Mouse (Mus musculus) left cerebral cortex, adult 2 months (tissue): ENCODE data around the gene Cfd. TPM values are rescaled to one million over a fixed set of nuclear protein-coding genes. Genes with fewer than 3 reads are reported as not detected.

Experiments
- DNase-seq, 2 experiments: peaks; one replicate each; pipeline ENCODE4 v3.0.0; 2021 to 2022; ENCODE audit warnings: low spot score in 2 of 2, mixed read lengths in 1 of 2; ENCODE audit errors: extremely low spot score in 1 of 2
- H3K27ac ChIP-seq: fragments of 200-600 bp; 2 replicates; pipeline ENCODE4 v1.8.1; 2022
- H3K4me3 ChIP-seq: fragments of 200-600 bp; 2 replicates; pipeline ENCODE4 v1.8.1; 2022
- CTCF ChIP-seq: fragments of 200-600 bp; IDR thresholded peaks from 2 replicates; pipeline ENCODE4 v1.8.1; 2022; ENCODE audit warnings: antibody characterized with exemption, mild to moderate bottlenecking, moderate library complexity
- intact Hi-C: fragments of 180-260 bp; cut with DNase I; formaldehyde crosslinking; loops from one replicate; pipeline ENCODE4 v1.15.1; 2025
- total RNA-seq, 2 experiments: library from RNA; stranded (reverse); gene quantifications; 2 replicates each; pipeline ENCODE4 v1.2.3; 2021

Gene Cfd
- total RNA-seq, 2 experiments from 2014 or later = not detected

DNA sequence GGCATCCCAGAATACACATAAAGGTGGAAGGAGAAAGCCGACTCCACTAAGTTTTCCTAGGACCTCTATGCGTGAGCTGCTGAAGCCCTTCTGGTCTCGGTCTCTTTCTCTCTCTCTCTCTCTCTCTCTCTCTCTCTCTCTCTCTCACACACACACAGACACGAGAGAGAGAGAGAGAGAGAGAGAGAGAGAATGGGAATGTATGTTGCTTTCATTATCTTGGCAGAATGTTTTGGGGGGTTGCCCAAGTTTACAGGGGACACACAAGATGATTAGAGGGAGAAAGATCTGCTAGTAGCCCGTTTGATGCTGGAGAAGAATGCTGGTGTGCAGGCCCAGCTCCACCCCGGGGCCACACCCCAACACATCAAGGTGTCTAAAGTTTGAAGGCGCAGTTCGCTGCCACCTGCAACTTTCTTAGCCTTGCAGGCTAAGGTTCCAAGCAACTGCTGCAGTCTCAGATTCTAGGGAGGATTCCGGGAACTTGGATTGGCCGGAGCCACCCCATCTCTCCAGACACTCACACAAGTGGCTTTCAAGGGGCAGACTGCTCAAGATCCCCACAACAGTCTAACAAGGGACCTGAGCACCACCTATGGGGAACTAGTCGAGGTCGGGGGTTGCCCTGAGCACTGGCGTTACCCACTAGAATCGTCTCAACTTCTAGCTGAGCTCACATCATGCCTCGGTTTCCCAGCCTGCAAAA lies 35.3 kb downstream of the Cfd start:
- no peak for DNase-seq
- Histone ChIP-seq H3K4me3 (peak overlapping the region; percentile 79), H3K27ac (peak overlapping the region; percentile 95)
- no peak for TF ChIP-seq CTCF
- intact Hi-C loops = loop anchor here (1.0 to 2.0 kb wide), 3 partner anchors 32 to 91 kb away; no protein-coding TSS in a partner anchor

DNA sequence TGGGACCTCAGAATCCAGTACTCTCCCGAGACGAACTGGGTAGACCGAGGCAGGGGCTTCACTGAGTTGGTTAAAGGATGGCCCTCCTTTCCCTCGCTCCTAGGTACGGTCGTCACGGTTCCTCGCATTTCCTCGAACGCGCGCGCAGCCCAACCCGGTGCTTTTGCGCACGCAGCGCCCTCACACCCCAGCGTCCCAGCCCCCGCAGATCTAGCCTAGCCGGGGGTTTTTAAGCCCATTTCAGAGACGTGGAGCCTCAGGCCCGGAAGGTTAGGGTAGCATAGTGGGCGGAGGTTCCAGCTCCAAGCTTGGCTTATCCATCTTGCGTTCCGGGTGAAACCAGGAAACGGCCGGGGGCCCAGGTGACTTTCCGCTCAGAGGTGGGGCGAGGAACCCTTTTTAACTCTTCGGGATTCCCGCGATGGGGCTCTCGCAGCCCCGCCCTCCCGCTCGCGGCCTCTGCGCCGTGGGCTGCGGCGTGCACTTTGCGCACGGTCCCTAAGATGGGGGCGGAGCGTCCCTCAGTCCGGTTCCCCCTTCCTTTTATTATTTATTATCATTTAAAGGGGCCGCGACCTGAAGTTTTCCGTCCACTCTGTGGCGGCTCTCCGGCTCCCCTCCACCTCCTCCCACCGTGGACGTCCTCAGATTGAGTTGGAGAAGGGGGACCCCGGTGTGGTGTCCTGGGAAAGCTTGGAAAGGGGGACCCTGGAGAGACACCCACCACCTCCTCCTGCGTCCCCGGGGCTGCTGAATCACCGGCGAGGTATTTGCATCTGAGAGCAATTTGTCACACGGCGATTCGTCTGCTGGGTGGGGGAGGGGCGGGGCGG lies 36.1 kb downstream of the Cfd start, which contains the start of gene Arid3a:
Gene Arid3a, plus strand, starts transcription at position 553 of the 833 bp plus-strand sequence.
- no peak for TF ChIP-seq CTCF
- intact Hi-C loops = no loop called here
- Histone ChIP-seq H3K27ac (peak within 1 kb of the TSS; percentile 95), H3K4me3 (peak within 1 kb of the TSS; percentile 79)
- DNase-seq = peak; percentile 86 to 88

DNA sequence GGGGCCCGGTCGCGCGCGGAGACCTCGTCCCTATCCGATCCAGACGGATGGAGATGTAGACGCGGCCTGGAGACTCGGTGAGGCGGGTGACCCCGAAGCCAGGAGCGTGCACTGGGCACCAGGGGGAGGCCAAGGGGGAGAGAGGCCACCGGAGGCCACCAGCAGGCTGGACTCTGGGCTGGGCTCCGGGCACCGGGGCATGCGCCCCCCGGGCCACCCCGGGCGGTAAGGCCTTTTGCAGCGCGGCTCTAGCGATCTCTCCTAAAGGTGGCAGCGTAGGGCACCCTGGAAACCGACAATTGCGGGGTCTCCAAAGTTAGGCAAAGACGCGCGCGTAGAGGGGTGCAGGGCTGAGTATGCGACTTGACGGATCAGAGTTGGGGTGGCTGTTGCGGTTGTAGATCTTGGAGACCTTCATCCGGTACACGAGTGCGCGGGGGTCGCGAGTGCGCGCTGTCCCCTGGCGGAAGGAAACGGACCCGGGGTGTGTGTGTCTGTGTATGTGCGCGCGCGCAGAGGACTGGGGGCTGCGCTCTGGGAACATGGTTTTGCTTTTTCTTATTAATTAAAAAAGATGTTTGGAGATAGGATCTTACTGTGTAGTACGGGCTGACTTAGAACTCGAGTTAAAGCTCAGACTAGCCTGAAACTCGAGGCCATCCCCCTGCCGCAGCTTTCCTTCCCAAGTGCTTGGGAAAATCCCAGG lies 36.8 kb downstream of the Cfd start:
- H3K27ac ChIP-seq = peak overlapping the region; percentile 95
- intact Hi-C loops = no loop called here
- peak; percentile 49 to 52 for DNase-seq
- TF ChIP-seq CTCF = peak; percentile 31
- H3K4me3 ChIP-seq = peak overlapping the region; percentile 79

DNA sequence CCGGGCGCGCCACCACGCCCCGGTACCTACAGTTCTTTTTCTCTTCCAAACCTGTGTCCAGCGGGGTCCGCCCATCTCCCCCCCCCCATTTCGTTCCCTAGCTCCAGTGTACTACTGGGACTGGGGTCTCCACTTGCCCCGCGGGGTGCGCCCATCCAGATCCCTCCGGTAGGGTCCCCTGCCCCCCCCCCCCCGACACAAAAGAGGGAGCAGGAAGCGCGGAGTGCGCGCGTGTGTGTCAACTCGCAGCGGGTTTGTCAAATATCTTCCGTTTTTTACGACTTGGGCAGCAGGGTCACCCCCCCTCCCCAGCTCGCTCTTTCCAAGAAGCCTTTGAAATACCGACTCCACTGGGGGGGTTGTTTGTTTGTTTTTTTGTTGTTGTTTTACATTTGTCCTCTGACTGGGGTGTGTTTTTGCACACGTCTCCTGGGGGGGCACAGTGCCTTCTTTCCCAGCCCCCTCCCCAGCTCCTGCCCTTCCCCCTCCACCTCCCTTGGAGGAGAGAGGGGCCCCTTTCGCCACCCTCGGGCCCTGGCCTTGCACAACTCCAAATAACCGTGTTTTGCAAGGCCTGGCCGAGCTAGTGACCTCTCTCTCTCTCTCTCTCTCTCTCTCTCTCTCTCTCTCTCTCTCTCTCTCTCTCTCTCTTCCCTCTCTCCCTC lies 37.5 kb downstream of the Cfd start:
- no peak for DNase-seq
- no peak for TF ChIP-seq CTCF
- Histone ChIP-seq H3K4me3 (peak overlapping the region; percentile 79), H3K27ac (peak overlapping the region; percentile 95)
- intact Hi-C loops = no loop called here

DNA sequence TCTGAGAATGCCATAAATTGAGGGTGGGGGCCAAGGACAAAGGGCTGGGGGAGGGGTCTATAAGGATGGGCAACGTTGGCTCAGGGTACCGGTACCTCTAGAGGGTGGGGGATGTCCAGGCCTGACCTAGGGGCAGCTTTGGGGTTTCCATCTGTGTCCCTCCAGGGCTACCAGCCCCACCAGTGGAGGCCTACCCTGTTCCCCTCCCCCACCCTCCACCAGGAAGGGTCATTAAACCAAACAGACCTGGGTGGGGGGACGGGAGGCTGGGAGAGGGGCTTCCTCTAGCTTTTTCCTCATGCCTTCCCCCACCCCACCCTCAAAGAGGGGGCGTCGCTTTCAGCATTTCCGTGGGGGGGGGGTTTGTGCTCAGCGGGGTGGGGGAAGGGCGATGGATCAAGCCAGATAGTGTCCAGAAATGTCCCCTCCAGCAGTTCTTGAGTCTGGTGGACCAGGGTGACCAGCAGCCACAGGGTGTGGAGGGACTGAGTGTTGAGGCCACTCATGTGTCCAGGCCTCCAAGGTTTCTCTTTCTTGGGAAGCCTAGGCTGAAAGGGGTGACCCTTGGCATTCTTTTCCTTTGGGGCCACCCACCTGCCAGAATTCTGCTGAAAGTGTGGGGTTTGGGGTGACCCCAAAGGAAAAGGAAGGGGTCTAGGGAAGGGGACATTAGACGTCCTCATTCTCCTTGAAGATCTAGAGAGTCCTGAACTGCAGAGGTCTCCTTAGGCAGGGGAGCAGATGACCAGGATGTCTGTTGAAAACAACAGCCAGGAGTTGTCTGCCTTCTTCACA lies 38.5 kb downstream of the Cfd start:
- TF ChIP-seq CTCF = no peak
- no peak overlapping the region for H3K27ac ChIP-seq
- intact Hi-C loops = no loop called here
- no peak for DNase-seq
- H3K4me3 ChIP-seq = no peak overlapping the region

DNA sequence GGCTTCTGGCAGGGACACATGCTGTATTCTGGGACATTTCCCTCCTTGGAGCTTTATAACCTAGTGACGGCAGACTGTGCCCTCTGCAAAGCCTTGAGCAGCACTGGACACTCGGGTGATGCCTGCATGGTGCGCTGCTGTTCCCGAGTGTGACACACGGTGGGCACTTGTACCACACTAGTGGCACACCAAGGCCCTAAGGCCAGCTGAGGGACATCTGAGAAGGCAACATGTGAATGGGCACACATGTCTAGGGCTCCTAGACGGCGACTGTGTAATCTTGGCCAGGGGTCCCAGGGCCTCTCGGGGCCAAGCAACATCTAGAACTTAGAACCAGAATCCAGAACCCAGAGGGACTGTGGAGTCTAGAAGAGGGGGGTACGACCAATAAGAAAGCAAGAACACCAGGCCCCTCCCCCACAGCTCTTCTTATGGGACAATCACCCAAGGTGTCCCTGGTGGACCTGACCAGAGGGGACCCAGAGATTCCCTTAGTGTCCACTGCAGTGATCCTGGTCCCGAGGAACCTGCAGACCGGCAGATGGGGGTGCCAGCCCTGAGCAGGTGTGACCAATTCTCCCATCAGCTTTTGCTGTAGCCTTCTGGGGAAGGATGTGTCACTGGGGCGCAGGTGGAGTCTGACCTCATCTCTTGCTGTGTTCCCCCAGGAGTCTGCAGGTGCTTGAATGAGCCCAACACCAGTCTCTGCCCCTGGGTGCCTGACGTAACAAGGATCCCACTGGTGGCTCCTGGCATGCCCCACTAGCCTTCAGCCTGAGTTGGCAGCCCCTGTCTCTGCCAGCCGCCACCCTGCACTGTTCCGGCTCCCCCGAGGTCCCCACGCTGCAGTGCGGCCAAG lies 39.5 kb downstream of the Cfd start:
- Histone ChIP-seq H3K4me3 (no peak overlapping the region), H3K27ac (no peak overlapping the region)
- no peak for DNase-seq
- intact Hi-C loops = no loop called here
- TF ChIP-seq CTCF = no peak

DNA sequence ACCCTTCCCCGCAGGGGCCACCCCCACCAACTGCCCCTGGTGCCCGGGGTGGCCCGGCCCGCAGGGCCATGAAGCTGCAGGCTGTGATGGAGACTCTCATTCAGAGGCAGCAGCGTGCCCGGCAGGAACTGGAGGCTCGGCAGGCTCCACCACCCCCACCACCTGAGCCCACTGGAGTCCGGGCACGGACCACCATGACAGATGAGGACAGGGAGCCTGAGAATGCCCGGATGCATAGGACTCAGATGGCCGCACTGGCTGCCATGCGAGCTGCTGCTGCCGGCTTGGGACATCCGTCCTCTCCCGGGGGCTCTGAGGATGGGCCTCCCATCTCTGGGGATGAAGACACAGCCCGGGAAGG lies 40.2 kb downstream of the Cfd start:
- no peak overlapping the region for H3K27ac ChIP-seq
- intact Hi-C loops = no loop called here
- TF ChIP-seq CTCF = no peak
- no peak for DNase-seq
- no peak overlapping the region for H3K4me3 ChIP-seq

DNA sequence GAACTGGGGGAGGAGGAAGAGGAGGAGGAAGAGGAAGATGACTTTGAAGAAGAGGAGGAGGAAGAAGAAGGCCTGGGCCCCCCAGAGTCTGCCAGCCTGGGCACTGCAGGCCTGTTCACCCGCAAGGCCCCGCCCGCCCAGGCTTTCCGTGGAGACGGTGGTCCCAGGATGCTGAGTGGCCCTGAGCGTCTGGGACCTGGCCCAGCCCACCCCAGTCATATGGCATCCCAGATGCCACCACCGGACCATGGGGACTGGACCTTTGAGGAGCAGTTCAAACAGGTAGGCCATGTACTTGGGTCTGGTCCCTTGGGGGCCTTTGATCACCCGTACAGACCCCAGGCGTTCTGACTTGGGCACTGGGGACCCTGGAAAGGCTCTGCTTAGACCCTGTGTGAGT lies 41.1 kb downstream of the Cfd start:
- intact Hi-C loops = no loop called here
- H3K27ac ChIP-seq = no peak overlapping the region
- no peak for DNase-seq
- TF ChIP-seq CTCF = no peak
- no peak overlapping the region for H3K4me3 ChIP-seq

DNA sequence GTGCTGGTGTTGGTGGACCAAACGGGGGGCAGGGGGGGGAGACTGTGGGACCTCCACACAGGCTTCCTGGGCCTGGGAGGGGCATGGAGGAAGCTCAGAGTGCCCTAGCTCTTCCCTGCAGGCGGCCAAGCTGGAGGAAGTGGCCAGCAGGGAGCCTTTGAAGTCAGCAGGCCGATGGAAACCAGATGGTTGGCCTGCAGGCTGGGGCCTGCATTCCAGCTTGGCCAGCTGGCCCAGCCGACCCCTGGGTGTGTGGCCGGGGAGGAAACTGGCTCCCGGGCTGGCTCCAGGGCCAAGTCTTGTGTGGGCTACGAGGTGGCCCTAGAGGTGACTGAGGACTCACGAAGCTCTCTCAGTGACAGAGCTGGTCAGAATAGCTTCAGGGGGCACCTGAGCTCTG lies 42.1 kb downstream of the Cfd start:
- DNase-seq = no peak
- Histone ChIP-seq H3K4me3 (no peak overlapping the region), H3K27ac (peak overlapping the region; percentile 60; the same call in 1 of the 2 replicates)
- intact Hi-C loops = no loop called here
- TF ChIP-seq CTCF = peak; percentile 1; the same call in 1 of the 2 replicates

DNA sequence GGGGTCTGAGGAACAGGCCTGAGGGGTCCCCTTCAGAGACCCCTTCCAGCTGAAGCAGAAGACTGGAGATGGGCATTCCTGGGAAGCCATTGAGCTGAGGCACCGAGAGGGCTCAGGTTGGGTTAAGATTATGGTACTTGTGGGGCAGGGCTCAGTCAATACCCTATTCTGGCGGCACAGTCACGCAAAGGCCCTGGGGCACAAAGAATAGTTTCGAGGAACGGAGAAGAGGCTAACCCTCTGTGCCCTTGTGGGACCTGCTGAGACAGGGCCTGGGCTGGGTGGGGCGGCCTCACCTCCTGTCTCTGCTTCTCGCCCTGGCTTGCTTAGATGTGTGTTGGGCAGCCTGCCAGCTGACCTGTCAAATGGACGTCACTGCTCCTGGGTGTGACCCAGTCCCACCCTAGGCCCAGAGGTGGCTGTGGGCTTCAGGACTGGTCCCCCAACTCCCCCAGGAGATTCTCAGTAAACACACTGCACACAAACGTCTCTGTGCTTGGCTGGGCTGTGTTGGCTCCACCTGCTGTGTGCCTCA lies 42.6 kb downstream of the Cfd start:
- no peak overlapping the region for H3K4me3 ChIP-seq
- intact Hi-C loops = no loop called here
- no peak for DNase-seq
- TF ChIP-seq CTCF = no peak
- H3K27ac ChIP-seq = peak overlapping the region; percentile 60; the same call in 1 of the 2 replicates
